Mouse (Mus musculus) megakaryocyte, embryonic 14.5 days (primary cell): ENCODE data around the gene Ryk. TPM values are rescaled to one million over a fixed set of nuclear protein-coding genes. Genes with fewer than 3 reads are reported as not detected.

Experiments
- H3K27me3 ChIP-seq: replicated peaks from 2 replicates; pipeline ENCODE3; 2012; ENCODE audit warnings: inconsistent platforms
- H3K36me3 ChIP-seq: replicated peaks from 2 replicates; pipeline ENCODE3; 2012; ENCODE audit warnings: low read length, inconsistent platforms, mixed read lengths
- H3K4me1 ChIP-seq: 2 replicates; pipeline ENCODE4 v1.6.1; 2012; ENCODE audit warnings: inconsistent platforms
- H3K4me3 ChIP-seq: replicated peaks from 2 replicates; pipeline ENCODE3; 2012; ENCODE audit warnings: moderate library complexity, mild to moderate bottlenecking, inconsistent platforms
- H3K9me3 ChIP-seq: 2 replicates; pipeline ENCODE4 v1.6.1; 2012; ENCODE audit warnings: inconsistent platforms
- FLI1 ChIP-seq: IDR thresholded peaks from 2 replicates; pipeline ENCODE4 v1.6.1; 2012; ENCODE audit warnings: low read length, inconsistent platforms, mixed read lengths
- GATA1 ChIP-seq: IDR thresholded peaks from 3 replicates; pipeline ENCODE4 v1.6.1; 2012; ENCODE audit warnings: mixed read lengths, low read length, inconsistent platforms, borderline replicate concordance
- polyA plus RNA-seq: library from polyadenylated mRNA; stranded (reverse); fragments of >175 nt; gene quantifications from 2 replicates; pipeline ENCODE4 v1.2.3, GENCODE M21; 2012; ENCODE audit warnings: low replicate concordance; ENCODE audit not compliant: insufficient read depth

Ryk gene
- polyA plus RNA-seq, 1 experiment, result 2.4 TPM

- Histone ChIP-seq H3K4me1 (no peaks in the 10 kb centered on the region), H3K27me3 (no peaks in the 10 kb centered on the region), H3K36me3 (peaks cover 13% of the 10 kb centered on the region), H3K4me3 (no peak overlapping the region), H3K9me3 (peaks cover 4% of the 10 kb centered on the region; the same call in 1 of the 2 replicates)
- TF ChIP-seq FLI1, result no peak
- TF ChIP-seq GATA1, result no peak
These were observed 80.7 kb downstream of the Ryk start for GRCm38 (mm10) chr9:102915292-102915854.

- peaks cover 10% of the 10 kb centered on the region for H3K36me3 ChIP-seq
- TF ChIP-seq FLI1 (no peak), GATA1 (no peak)
These were observed 81.4 kb downstream of the Ryk start for GRCm38 (mm10) chr9:102916076-102916475.

GRCm38 (mm10) chr9:102917532-102918129, 82.9 kb downstream of the Ryk start:
- peaks cover 4% of the 10 kb centered on the region; the same call in 1 of the 2 replicates for H3K9me3 ChIP-seq
- TF ChIP-seq GATA1, result no peak
- no peak for TF ChIP-seq FLI1
- H3K4me1 ChIP-seq, result no peaks in the 10 kb centered on the region
- H3K4me3 ChIP-seq, result no peak overlapping the region
- H3K27me3 ChIP-seq, result peaks cover 10% of the 10 kb centered on the region
- H3K36me3 ChIP-seq, result peaks cover 7% of the 10 kb centered on the region

More at GRCm38 (mm10) chr9:102916076-102916475, 81.4 kb downstream of the Ryk start:
- Histone ChIP-seq H3K4me1 (no peaks in the 10 kb centered on the region), H3K9me3 (peaks cover 4% of the 10 kb centered on the region; the same call in 1 of the 2 replicates), H3K4me3 (no peak overlapping the region), H3K27me3 (no peaks in the 10 kb centered on the region)

- H3K27me3 ChIP-seq, result peaks cover 28% of the 10 kb centered on the region
- no peak overlapping the region for H3K4me3 ChIP-seq
- H3K9me3 ChIP-seq, result peaks cover 4% of the 10 kb centered on the region; the same call in 1 of the 2 replicates
- H3K4me1 ChIP-seq, result peaks cover 2% of the 10 kb centered on the region
- H3K36me3 ChIP-seq, result peaks cover 7% of the 10 kb centered on the region
- TF ChIP-seq GATA1 (no peak), FLI1 (no peak)
These were observed 84.8 kb downstream of the Ryk start for GRCm38 (mm10) chr9:102919486-102919885.

GRCm38 (mm10) chr9:102921791-102922190, 87.1 kb downstream of the Ryk start:
- Histone ChIP-seq H3K27me3 (peaks cover 29% of the 10 kb centered on the region), H3K36me3 (no peaks in the 10 kb centered on the region), H3K4me3 (no peak overlapping the region), H3K4me1 (peaks cover 5% of the 10 kb centered on the region), H3K9me3 (no peaks in the 10 kb centered on the region)
- TF ChIP-seq FLI1 (no peak), GATA1 (no peak)

GRCm38 (mm10) chr9:102922866-102923434, 88.2 kb downstream of the Ryk start:
- no peak overlapping the region for H3K4me3 ChIP-seq
- no peak for TF ChIP-seq GATA1
- TF ChIP-seq FLI1, result no peak
- H3K27me3 ChIP-seq, result peaks cover 29% of the 10 kb centered on the region
- no peaks in the 10 kb centered on the region for H3K36me3 ChIP-seq
- no peaks in the 10 kb centered on the region for H3K9me3 ChIP-seq
- peaks cover 5% of the 10 kb centered on the region for H3K4me1 ChIP-seq

- H3K9me3 ChIP-seq, result no peaks in the 10 kb centered on the region
- H3K4me3 ChIP-seq, result no peak overlapping the region
- peaks cover 29% of the 10 kb centered on the region for H3K27me3 ChIP-seq
- no peaks in the 10 kb centered on the region for H3K36me3 ChIP-seq
- H3K4me1 ChIP-seq, result peaks cover 5% of the 10 kb centered on the region
- TF ChIP-seq GATA1 (no peak), FLI1 (no peak)
These were observed 89.1 kb downstream of the Ryk start for GRCm38 (mm10) chr9:102923836-102924235.

GRCm38 (mm10) chr9:102924627-102925316, 90.1 kb downstream of the Ryk start:
- H3K9me3 ChIP-seq, result no peaks in the 10 kb centered on the region
- TF ChIP-seq FLI1 (no peak), GATA1 (no peak)
- no peaks in the 10 kb centered on the region for H3K36me3 ChIP-seq
- H3K4me1 ChIP-seq, result peaks cover 5% of the 10 kb centered on the region
- peaks cover 29% of the 10 kb centered on the region for H3K27me3 ChIP-seq
- H3K4me3 ChIP-seq, result no peak overlapping the region

GRCm38 (mm10) chr9:102926137-102926536, 91.4 kb downstream of the Ryk start:
- TF ChIP-seq GATA1 (no peak), FLI1 (no peak)
- H3K36me3 ChIP-seq, result no peaks in the 10 kb centered on the region
- H3K9me3 ChIP-seq, result no peaks in the 10 kb centered on the region
- no peak overlapping the region for H3K4me3 ChIP-seq
- peaks cover 5% of the 10 kb centered on the region for H3K4me1 ChIP-seq
- H3K27me3 ChIP-seq, result peaks cover 29% of the 10 kb centered on the region

- peaks cover 2% of the 10 kb centered on the region for H3K27me3 ChIP-seq
- H3K4me1 ChIP-seq, result peaks cover under 1% of the 10 kb centered on the region; the same call in 1 of the 2 replicates
- TF ChIP-seq FLI1 (no peak), GATA1 (no peak)
- no peak overlapping the region for H3K4me3 ChIP-seq
- H3K9me3 ChIP-seq, result no peaks in the 10 kb centered on the region
- H3K36me3 ChIP-seq, result no peaks in the 10 kb centered on the region
These were observed 95.1 kb downstream of the Ryk start for GRCm38 (mm10) chr9:102929776-102930175.
